Mouse (Mus musculus) forebrain, embryonic 13.5 days (tissue): ENCODE data around the gene Hacl1. TPM values are rescaled to one million over a fixed set of nuclear protein-coding genes. Genes with fewer than 3 reads are reported as not detected.

Experiments
- ATAC-seq: fragments of 200-750 bp; cut with Nextera tagmentation; 2 replicates; pipeline ENCODE4 v1.8.0; 2017
- H3K27ac ChIP-seq: fragments of 300-500 bp; sonication (generic); 2 replicates; pipeline ENCODE4 v1.5.1; 2015; ENCODE audit warnings: inconsistent platforms, mild to moderate bottlenecking, moderate library complexity
- H3K27me3 ChIP-seq: fragments of 300-500 bp; sonication (generic); 2 replicates; pipeline ENCODE4 v1.6.1; 2015; ENCODE audit warnings: mild to moderate bottlenecking, inconsistent platforms
- H3K36me3 ChIP-seq: fragments of 300-500 bp; sonication (generic); 2 replicates; pipeline ENCODE4 v1.6.1; 2015; ENCODE audit warnings: mild to moderate bottlenecking, inconsistent platforms; ENCODE audit not compliant: poor library complexity, severe bottlenecking
- H3K4me1 ChIP-seq: fragments of 300-500 bp; sonication (generic); 2 replicates; pipeline ENCODE4 v1.6.1; 2015; ENCODE audit warnings: inconsistent platforms
- H3K4me2 ChIP-seq: fragments of 300-500 bp; sonication (generic); 2 replicates; pipeline ENCODE4 v1.6.1; 2015; ENCODE audit warnings: inconsistent platforms, mild to moderate bottlenecking, moderate library complexity
- H3K4me3 ChIP-seq: fragments of 300-500 bp; sonication (generic); 2 replicates; pipeline ENCODE4 v1.5.1; 2015; ENCODE audit warnings: mild to moderate bottlenecking, inconsistent platforms
- H3K9ac ChIP-seq: fragments of 300-500 bp; sonication (generic); 2 replicates; pipeline ENCODE4 v1.6.1; 2015; ENCODE audit warnings: mild to moderate bottlenecking, inconsistent platforms
- H3K9me3 ChIP-seq: fragments of 300-500 bp; sonication (generic); replicated peaks from 2 replicates; pipeline ENCODE4 v1.6.1; 2016; ENCODE audit warnings: inconsistent platforms
- WGBS: fragments of 180-500 bp; shearing (Covaris S2); methylation state at CpG from one replicate; pipeline ENCODE4 v1.1.7; 2015; 5-methylcytosine and 5-hydroxymethylcytosine counted together
- polyA plus RNA-seq: library from polyadenylated mRNA; unstranded; fragments of >200 nt; fragmentation: Nextera tagmentation; extraction: Ambion mirVana; gene quantifications from 2 replicates; pipeline ENCODE4 v1.2.1, GENCODE M21; 2015

The Hacl1 gene
- polyA plus RNA-seq, 1 experiment from 2014 or later: 7.7 TPM

- H3K9ac ChIP-seq: peak overlapping the region; percentile 6; the same call in 1 of the 2 replicates
- H3K4me1 ChIP-seq: peaks cover 59% of the 10 kb centered on the region
- no peaks in the 10 kb centered on the region for H3K9me3 ChIP-seq
- no peak overlapping the region for H3K4me2 ChIP-seq
- no peak for ATAC-seq
- peak overlapping the region; percentile 99 for H3K27ac ChIP-seq
- WGBS: 41% methylated on average over 10 of the region's 10 CpGs
- H3K4me3 ChIP-seq: no peak overlapping the region
- H3K36me3 ChIP-seq: no peaks in the 10 kb centered on the region
- no peaks in the 10 kb centered on the region for H3K27me3 ChIP-seq
Observed at GRCm38 (mm10) chr14:31659501-31660181, 18.6 kb upstream of the Hacl1 start.

- 94% methylated on average over 8 of the region's 8 CpGs for WGBS
- Histone ChIP-seq H3K4me1 (peaks cover 45% of the 10 kb centered on the region), H3K27ac (no peak overlapping the region), H3K4me3 (no peak overlapping the region), H3K9ac (no peak overlapping the region), H3K4me2 (no peak overlapping the region), H3K27me3 (no peaks in the 10 kb centered on the region), H3K36me3 (no peaks in the 10 kb centered on the region), H3K9me3 (no peaks in the 10 kb centered on the region)
- no peak for ATAC-seq
Observed at GRCm38 (mm10) chr14:31658126-31658680, 17.1 kb upstream of the Hacl1 start.

GRCm38 (mm10) chr14:31656857-31657645 is 16.0 kb upstream of the Hacl1 start:
- H3K9me3 ChIP-seq: no peaks in the 10 kb centered on the region
- H3K9ac ChIP-seq: no peak overlapping the region
- H3K27ac ChIP-seq: no peak overlapping the region
- no peaks in the 10 kb centered on the region for H3K36me3 ChIP-seq
- H3K4me2 ChIP-seq: no peak overlapping the region
- no peaks in the 10 kb centered on the region for H3K27me3 ChIP-seq
- peaks cover 33% of the 10 kb centered on the region for H3K4me1 ChIP-seq
- ATAC-seq: peak; percentile 37; the same call in 1 of the 2 replicates
- no peak overlapping the region for H3K4me3 ChIP-seq
- WGBS: 35% methylated on average over 5 of the region's 5 CpGs

GRCm38 (mm10) chr14:31656386-31656785 is 15.3 kb upstream of the Hacl1 start:
- Histone ChIP-seq H3K4me1 (peaks cover 30% of the 10 kb centered on the region), H3K9me3 (no peaks in the 10 kb centered on the region), H3K27ac (no peak overlapping the region), H3K36me3 (no peaks in the 10 kb centered on the region), H3K9ac (no peak overlapping the region), H3K4me2 (no peak overlapping the region), H3K4me3 (no peak overlapping the region), H3K27me3 (no peaks in the 10 kb centered on the region)
- no peak for ATAC-seq
- WGBS: 84% methylated on average over 7 of the region's 7 CpGs

GRCm38 (mm10) chr14:31655406-31655805 is 14.3 kb upstream of the Hacl1 start:
- ATAC-seq: no peak

GRCm38 (mm10) chr14:31654816-31655215 is 13.7 kb upstream of the Hacl1 start:
- Histone ChIP-seq H3K27me3 (no peaks in the 10 kb centered on the region), H3K4me1 (peaks cover 14% of the 10 kb centered on the region), H3K36me3 (no peaks in the 10 kb centered on the region), H3K4me2 (no peak overlapping the region), H3K27ac (no peak overlapping the region), H3K9ac (no peak overlapping the region), H3K4me3 (no peak overlapping the region), H3K9me3 (no peaks in the 10 kb centered on the region)
- WGBS: 90% methylated on average over 5 of the region's 5 CpGs
- no peak for ATAC-seq

More at GRCm38 (mm10) chr14:31655406-31655805, 14.3 kb upstream of the Hacl1 start:
- H3K4me2 ChIP-seq: no peak overlapping the region
- no peak overlapping the region for H3K9ac ChIP-seq
- no peaks in the 10 kb centered on the region for H3K36me3 ChIP-seq
- no peak overlapping the region for H3K4me3 ChIP-seq
- 72% methylated on average over 14 of the region's 14 CpGs for WGBS
- H3K27ac ChIP-seq: no peak overlapping the region
- H3K9me3 ChIP-seq: no peaks in the 10 kb centered on the region
- H3K27me3 ChIP-seq: no peaks in the 10 kb centered on the region
- peaks cover 20% of the 10 kb centered on the region for H3K4me1 ChIP-seq

GRCm38 (mm10) chr14:31653101-31653875 is 12.2 kb upstream of the Hacl1 start:
- H3K4me3 ChIP-seq: no peak overlapping the region
- WGBS: 85% methylated on average over 14 of the region's 14 CpGs
- no peak overlapping the region for H3K4me2 ChIP-seq
- H3K9me3 ChIP-seq: no peaks in the 10 kb centered on the region
- peaks cover 2% of the 10 kb centered on the region; the same call in 1 of the 2 replicates for H3K4me1 ChIP-seq
- no peak for ATAC-seq
- no peaks in the 10 kb centered on the region for H3K36me3 ChIP-seq
- H3K27ac ChIP-seq: no peak overlapping the region
- no peaks in the 10 kb centered on the region for H3K27me3 ChIP-seq
- H3K9ac ChIP-seq: no peak overlapping the region

- ATAC-seq: no peak
- Histone ChIP-seq H3K9ac (no peak overlapping the region), H3K27me3 (no peaks in the 10 kb centered on the region), H3K4me2 (no peak overlapping the region), H3K4me3 (no peak overlapping the region), H3K4me1 (no peaks in the 10 kb centered on the region; the same call in 1 of the 2 replicates), H3K36me3 (no peaks in the 10 kb centered on the region), H3K27ac (no peak overlapping the region), H3K9me3 (no peaks in the 10 kb centered on the region)
- WGBS: 97% methylated on average over 1 of the region's 1 CpGs
Observed at GRCm38 (mm10) chr14:31652624-31653023, 11.5 kb upstream of the Hacl1 start.

GRCm38 (mm10) chr14:31652106-31652505 is 11.0 kb upstream of the Hacl1 start:
- WGBS: 78% methylated on average over 5 of the region's 5 CpGs
- Histone ChIP-seq H3K27ac (no peak overlapping the region), H3K4me3 (no peak overlapping the region), H3K4me1 (no peaks in the 10 kb centered on the region), H3K36me3 (no peaks in the 10 kb centered on the region), H3K27me3 (no peaks in the 10 kb centered on the region), H3K9me3 (no peaks in the 10 kb centered on the region), H3K4me2 (no peak overlapping the region), H3K9ac (no peak overlapping the region)
- ATAC-seq: no peak

- WGBS: 92% methylated on average over 7 of the region's 7 CpGs
- H3K4me1 ChIP-seq: no peaks in the 10 kb centered on the region
- H3K9ac ChIP-seq: no peak overlapping the region
- H3K27ac ChIP-seq: no peak overlapping the region
- no peak overlapping the region for H3K4me3 ChIP-seq
- no peak overlapping the region for H3K4me2 ChIP-seq
- H3K36me3 ChIP-seq: no peaks in the 10 kb centered on the region
- no peaks in the 10 kb centered on the region for H3K27me3 ChIP-seq
- no peak for ATAC-seq
- H3K9me3 ChIP-seq: no peaks in the 10 kb centered on the region
Observed at GRCm38 (mm10) chr14:31651206-31651605, 10.1 kb upstream of the Hacl1 start.

- H3K4me1 ChIP-seq: no peaks in the 10 kb centered on the region
- no peak overlapping the region for H3K27ac ChIP-seq
- H3K27me3 ChIP-seq: no peaks in the 10 kb centered on the region
- H3K9me3 ChIP-seq: no peaks in the 10 kb centered on the region
- H3K9ac ChIP-seq: no peak overlapping the region
- H3K36me3 ChIP-seq: no peaks in the 10 kb centered on the region
- 95% methylated on average over 3 of the region's 3 CpGs for WGBS
- no peak overlapping the region for H3K4me3 ChIP-seq
- no peak for ATAC-seq
- no peak overlapping the region for H3K4me2 ChIP-seq
Observed at GRCm38 (mm10) chr14:31650347-31650746, 9.3 kb upstream of the Hacl1 start.

GRCm38 (mm10) chr14:31647991-31648390 is 6.9 kb upstream of the Hacl1 start:
- no peak overlapping the region for H3K27ac ChIP-seq
- no peaks in the 10 kb centered on the region for H3K36me3 ChIP-seq
- no peaks in the 10 kb centered on the region for H3K4me1 ChIP-seq
- H3K27me3 ChIP-seq: no peaks in the 10 kb centered on the region
- H3K9me3 ChIP-seq: no peaks in the 10 kb centered on the region
- H3K4me3 ChIP-seq: no peak overlapping the region
- no peak overlapping the region for H3K9ac ChIP-seq
- no peak for ATAC-seq
- no peak overlapping the region for H3K4me2 ChIP-seq
- 94% methylated on average over 10 of the region's 10 CpGs for WGBS
